In genomic region chr6:118817928-118818503, GRCm38 (mm10) we compare ENCODE assay signal across 23 mouse cellular contexts.
DNase-seq lines count a peak whose midpoint lies in the region; ATAC-seq and TF ChIP-seq lines count a peak whose summit lies in the region.
"Had no signal": no experiment of that assay in that cellular context is flagged by ENCODE, and none has a peak within 500 bp of the region (broad histone marks: within the 10 kb centered on the region; RNA-seq: fewer than 3 reads in every experiment).

No protein-coding gene starts in this region.

- no peak overlapping the region for H3K4me3 ChIP-seq in lung, embryonic 15.5 days
- H3K4me3 ChIP-seq in olfactory bulb, adult 2 months (ENCODE audit: insufficient read depth, low read depth, low read length), result no peak overlapping the region
- H3K4me3 ChIP-seq: embryonic facial prominence, embryonic 15.5 days; forebrain, embryonic 10.5 days; heart, embryonic 10.5 days; intestine, embryonic 15.5 days; layer of hippocampus, adult 2 months; limb, embryonic 12.5 days; megakaryocyte, embryonic 14.5 days; midbrain, embryonic 15.5 days had no signal

- no peaks in the 10 kb centered on the region for H3K9me3 ChIP-seq in lung, embryonic 15.5 days
- H3K9me3 ChIP-seq: embryonic facial prominence, embryonic 15.5 days; forebrain, embryonic 10.5 days; heart, embryonic 10.5 days; intestine, embryonic 15.5 days; limb, embryonic 12.5 days; megakaryocyte, embryonic 14.5 days; midbrain, embryonic 15.5 days had no signal

- H3K36me3 ChIP-seq in lung, embryonic 15.5 days, result no peaks in the 10 kb centered on the region
- H3K36me3 ChIP-seq: embryonic facial prominence, embryonic 15.5 days; forebrain, embryonic 10.5 days; heart, embryonic 10.5 days; intestine, embryonic 15.5 days; limb, embryonic 12.5 days; midbrain, embryonic 15.5 days had no signal

- ATAC-seq in lung, embryonic 15.5 days (ENCODE audit: borderline replicate concordance, extremely low read depth, low FRiP score, low TSS enrichment), result peak; percentile 77; the same call in 1 of the 2 replicates
- ATAC-seq: intestine, embryonic 15.5 days; midbrain, embryonic 15.5 days had no signal

- H3K27ac ChIP-seq in lung, embryonic 15.5 days, result 0 out of 2 replicates have a peak overlapping the region, but pooled peaks have one; percentile 13
- H3K27ac ChIP-seq in olfactory bulb, adult 2 months (ENCODE audit: insufficient read depth, low read depth, low read length), result peak overlapping the region; percentile 34; the same call in 1 of the 2 replicates
- H3K27ac ChIP-seq: embryonic facial prominence, embryonic 15.5 days; forebrain, embryonic 10.5 days; heart, embryonic 10.5 days; hindbrain, embryonic 14.5 days; intestine, embryonic 15.5 days; layer of hippocampus, adult 2 months; limb, embryonic 12.5 days; liver, embryonic 14.5 days; midbrain, embryonic 15.5 days had no signal

- no peak overlapping the region for H3K4me2 ChIP-seq in lung, embryonic 15.5 days
- H3K4me2 ChIP-seq: embryonic facial prominence, embryonic 15.5 days; hindbrain, embryonic 14.5 days; intestine, embryonic 15.5 days; limb, embryonic 12.5 days; midbrain, embryonic 15.5 days had no signal

- peaks cover 37% of the 10 kb centered on the region for H3K4me1 ChIP-seq in lung, embryonic 15.5 days
- peaks cover 45% of the 10 kb centered on the region for H3K4me1 ChIP-seq in olfactory bulb, adult 2 months (ENCODE audit: control insufficient read depth, insufficient read depth, low read length)
- H3K4me1 ChIP-seq: intestine, embryonic 15.5 days; midbrain, embryonic 15.5 days had no signal

- peak; percentile 61 for DNase-seq in adrenal gland, adult 2 months
- DNase-seq in adrenal gland, adult 18-20 months (ENCODE audit: low spot score in 2 of 2), result no peak
- peak; percentile 20 for DNase-seq in ovary, postnatal 36 days (ENCODE audit: low spot score)
- DNase-seq in ovary, postnatal 14 days (ENCODE audit: low spot score), result no peak
- no peak for DNase-seq in urinary bladder, postnatal 10 days (ENCODE audit: low spot score)
- no peak for DNase-seq in layer of hippocampus, postnatal 14 days (ENCODE audit: low spot score in 2 of 2)
- DNase-seq: cerebellum, postnatal 14 days; embryo, embryonic 11 days; gastrocnemius, postnatal 36 days; heart, postnatal 10 days; thymus, postnatal 25 days had no signal

- H3K9ac ChIP-seq in lung, embryonic 15.5 days, result no peak overlapping the region
- H3K9ac ChIP-seq: embryonic facial prominence, embryonic 15.5 days; hindbrain, embryonic 14.5 days; intestine, embryonic 15.5 days; limb, embryonic 12.5 days; liver, embryonic 14.5 days; midbrain, embryonic 15.5 days had no signal

- no peak for TF ChIP-seq POLR2A in olfactory bulb, adult 2 months (IDR thresholded peaks at IDR 0.05; ENCODE audit: insufficient read depth, low read depth, low read length)

- WGBS in lung, embryonic 15.5 days, result 33% methylated on average over 5 of the region's 5 CpGs
- WGBS in olfactory bulb, adult 2 months, result 48% methylated on average over 5 of the region's 5 CpGs

- no peaks in the 10 kb centered on the region for H3K27me3 ChIP-seq in lung, embryonic 15.5 days
- H3K27me3 ChIP-seq: embryonic facial prominence, embryonic 15.5 days; intestine, embryonic 15.5 days; limb, embryonic 12.5 days; midbrain, embryonic 15.5 days had no signal

- no peak for TF ChIP-seq CTCF in olfactory bulb, adult 2 months (IDR thresholded peaks at IDR 0.05; ENCODE audit: insufficient read depth, low read depth, low read length)

Comparison
In these comparisons a context has a peak if more than half of its experiments do, and no peak if none do; other contexts are left out.
1. DNase-seq: peak in adrenal gland, adult 2 months (single experiment) and ovary, postnatal 36 days (single experiment); none in adrenal gland, adult 18-20 months (0 of 2), ovary, postnatal 14 days (single experiment), urinary bladder, postnatal 10 days (single experiment) and layer of hippocampus, postnatal 14 days (0 of 2).